Mouse (Mus musculus) telencephalon, adult 2 months (tissue): ENCODE measurements at regions not wholly inside any gene's neighbourhood (a gene's known extent, or its start where the extent isn't known, plus 50 kb on each side); places are given as distances from the start of the nearest gene placed in this dataset.

ENCODE experiments used
- DNase-seq: peaks from one replicate; pipeline ENCODE4 v3.0.0-alpha.2; 2011; ENCODE audit warnings: low read depth, low spot score

- DNase-seq = no peak
Measured at GRCm38 (mm10) chr16:77537351-77537750, 64.5 kb downstream of the Gm11146 start.

GRCm38 (mm10) chr16:77536746-77537145 lies 65.1 kb downstream of the Gm11146 start:
- DNase-seq = peak; percentile 60

- peak; percentile 32 for DNase-seq
Measured at GRCm38 (mm10) chr16:77536314-77536713, 65.6 kb downstream of the Gm11146 start.

- peak; percentile 29 for DNase-seq
Measured at GRCm38 (mm10) chr16:77535021-77535420, 66.9 kb downstream of the Gm11146 start.

- DNase-seq = no peak
Measured at GRCm38 (mm10) chr16:77531596-77531995, 70.3 kb downstream of the Gm11146 start.

- no peak for DNase-seq
Measured at GRCm38 (mm10) chr16:77527951-77528350, 73.9 kb downstream of the Gm11146 start.

GRCm38 (mm10) chr16:77514606-77515005 lies 87.3 kb downstream of the Gm11146 start:
- DNase-seq = no peak

- DNase-seq = no peak
Measured at GRCm38 (mm10) chr16:77503556-77503955, 98.3 kb downstream of the Gm11146 start.

GRCm38 (mm10) chr16:77502916-77503315 lies 99.0 kb downstream of the Gm11146 start:
- no peak for DNase-seq

GRCm38 (mm10) chr16:77502026-77502425 lies 99.9 kb downstream of the Gm11146 start:
- DNase-seq = no peak

GRCm38 (mm10) chr16:77500981-77501380 lies 100.9 kb downstream of the Gm11146 start:
- no peak for DNase-seq

GRCm38 (mm10) chr16:77500413-77500812 lies 101.5 kb downstream of the Gm11146 start:
- no peak for DNase-seq

GRCm38 (mm10) chr16:77499537-77500301 lies 102.2 kb downstream of the Gm11146 start:
- peak; percentile 49 for DNase-seq

- DNase-seq = no peak
Measured at GRCm38 (mm10) chr16:77495310-77495709, 106.6 kb downstream of the Gm11146 start.

GRCm38 (mm10) chr16:77494042-77494441 lies 107.9 kb downstream of the Gm11146 start:
- DNase-seq = no peak

GRCm38 (mm10) chr16:77488155-77488554 lies 113.7 kb downstream of the Gm11146 start:
- no peak for DNase-seq

- DNase-seq = no peak
Measured at GRCm38 (mm10) chr16:77479812-77480211, 122.1 kb downstream of the Gm11146 start.

- DNase-seq = no peak
Measured at GRCm38 (mm10) chr16:77471868-77472267, 130.0 kb downstream of the Gm11146 start.

GRCm38 (mm10) chr16:77469903-77470302 lies 132.0 kb downstream of the Gm11146 start:
- DNase-seq = peak; percentile 11

- no peak for DNase-seq
Measured at GRCm38 (mm10) chr16:77469328-77469875, 132.5 kb downstream of the Gm11146 start.

GRCm38 (mm10) chr16:77467216-77467615 lies 134.7 kb downstream of the Gm11146 start:
- no peak for DNase-seq

- DNase-seq = no peak
Measured at GRCm38 (mm10) chr16:77464623-77465022, 137.3 kb downstream of the Gm11146 start.

GRCm38 (mm10) chr16:77461922-77462321 lies 140.0 kb downstream of the Gm11146 start:
- DNase-seq = no peak
